Comparison of ENCODE assay signal across 10 mouse cellular contexts in the genomic region with DNA sequence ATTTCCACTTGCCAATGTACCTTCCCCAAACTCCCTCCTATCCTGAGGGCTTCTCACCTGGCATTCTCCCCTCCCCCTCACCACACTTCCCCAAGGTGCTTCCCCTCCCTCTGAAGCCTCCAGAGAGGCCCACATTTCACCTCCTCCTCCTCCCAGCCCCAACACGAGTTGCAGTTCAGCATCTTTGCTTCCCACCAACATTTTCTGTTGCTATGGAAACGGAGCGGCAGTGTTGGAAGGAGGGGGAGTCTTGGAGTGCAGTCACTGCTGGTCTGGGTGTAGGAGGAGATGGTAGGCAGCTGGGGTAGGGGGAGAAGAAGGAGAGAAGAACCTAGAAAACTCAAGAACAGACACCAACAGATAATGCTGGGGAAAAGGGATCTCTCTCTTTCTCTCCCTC.
DNase-seq lines count a peak whose midpoint lies in the region; ATAC-seq lines count a peak whose summit lies in the region.
"Had no signal": no experiment of that assay in that cellular context is flagged by ENCODE, and none has a peak within 500 bp of the region (broad histone marks: within the 10 kb centered on the region; RNA-seq: fewer than 3 reads in every experiment).

No protein-coding gene starts in this region.

- peaks cover 5% of the 10 kb centered on the region; the same call in 1 of the 2 replicates for H3K9me3 ChIP-seq in heart, embryonic 12.5 days (replicated peaks)
- no peaks in the 10 kb centered on the region for H3K9me3 ChIP-seq in heart, embryonic 11.5 days (replicated peaks; ENCODE audit: control insufficient read depth, low read length)
- H3K9me3 ChIP-seq in forebrain, embryonic 15.5 days: no peaks in the 10 kb centered on the region

- H3K36me3 ChIP-seq in heart, embryonic 12.5 days: no peaks in the 10 kb centered on the region
- H3K36me3 ChIP-seq in heart, embryonic 11.5 days (ENCODE audit: control insufficient read depth, insufficient read depth, low read length): no peaks in the 10 kb centered on the region
- no peaks in the 10 kb centered on the region for H3K36me3 ChIP-seq in forebrain, embryonic 15.5 days

- no peak overlapping the region for H3K4me2 ChIP-seq in heart, embryonic 12.5 days
- H3K4me2 ChIP-seq in heart, embryonic 11.5 days: no peak overlapping the region
- no peak overlapping the region for H3K4me2 ChIP-seq in forebrain, embryonic 15.5 days (replicated peaks)

- no peaks in the 10 kb centered on the region for H3K4me1 ChIP-seq in heart, embryonic 12.5 days (replicated peaks)
- H3K4me1 ChIP-seq in heart, embryonic 11.5 days (ENCODE audit: control insufficient read depth, insufficient read depth, low read length): no peaks in the 10 kb centered on the region
- peaks cover 15% of the 10 kb centered on the region for H3K4me1 ChIP-seq in forebrain, embryonic 15.5 days

- 23% methylated on average over 3 of the region's 3 CpGs for WGBS in heart, embryonic 12.5 days
- 25% methylated on average over 3 of the region's 3 CpGs for WGBS in heart, embryonic 11.5 days (ENCODE audit: insufficient replicate concordance)
- 11% methylated on average over 3 of the region's 3 CpGs for WGBS in forebrain, embryonic 15.5 days

- intact Hi-C loops in left cerebral cortex, postnatal 36 days (cut with DNase I): loop anchor here (5.0 kb wide), 1 partner anchor 81 kb away; no protein-coding TSS in a partner anchor

- DNase-seq in left cerebral cortex, postnatal 36 days (ENCODE audit: low spot score in 2 of 2): peak; percentile 66 to 70
- peak; percentile 6 for DNase-seq in retina, postnatal 7 days (ENCODE audit: low read depth, low spot score)
- DNase-seq in gastrocnemius, adult 18-20 months (ENCODE audit: low spot score): no peak
- no peak for DNase-seq in kidney, postnatal 36 days
- DNase-seq: adrenal gland, adult 2 months; gastrocnemius, postnatal 36 days had no signal

- H3K4me3 ChIP-seq in heart, embryonic 12.5 days: no peak overlapping the region
- no peak overlapping the region for H3K4me3 ChIP-seq in heart, embryonic 11.5 days (ENCODE audit: low read depth, low read length)
- no peak overlapping the region for H3K4me3 ChIP-seq in forebrain, embryonic 15.5 days

- 0 out of 2 replicates have a peak, but pooled peaks have one; percentile 29 for ATAC-seq in heart, embryonic 12.5 days (ENCODE audit: insufficient number of reproducible peaks, low FRiP score)
- ATAC-seq in heart, embryonic 11.5 days (replicated peaks; ENCODE audit: insufficient number of reproducible peaks, low FRiP score, low TSS enrichment): no peak
- peak; percentile 92 for ATAC-seq in forebrain, embryonic 15.5 days (replicated peaks)
- ATAC-seq in CD4-positive, CD25-positive, alpha-beta regulatory T cell, adult 4 months: no peak

- no peak overlapping the region for H3K9ac ChIP-seq in heart, embryonic 12.5 days
- no peak overlapping the region for H3K9ac ChIP-seq in heart, embryonic 11.5 days (ENCODE audit: low read depth, low read length)
- no peak overlapping the region for H3K9ac ChIP-seq in forebrain, embryonic 15.5 days (replicated peaks)

- H3K27me3 ChIP-seq in heart, embryonic 12.5 days (replicated peaks): no peaks in the 10 kb centered on the region
- H3K27me3 ChIP-seq in heart, embryonic 11.5 days (ENCODE audit: control insufficient read depth, insufficient read depth, low read length): no peaks in the 10 kb centered on the region
- no peaks in the 10 kb centered on the region for H3K27me3 ChIP-seq in forebrain, embryonic 15.5 days

- no peak overlapping the region for H3K27ac ChIP-seq in heart, embryonic 12.5 days (ENCODE audit: poor library complexity, severe bottlenecking)
- H3K27ac ChIP-seq in heart, embryonic 11.5 days (ENCODE audit: low read depth, low read length): no peak overlapping the region
- peak overlapping the region; percentile 59; the same call in 1 of the 2 replicates for H3K27ac ChIP-seq in forebrain, embryonic 15.5 days (replicated peaks)

Comparison
In these comparisons a context has a peak if more than half of its experiments do, and no peak if none do; other contexts are left out.
1. ATAC-seq: peak in heart, embryonic 12.5 days (single experiment) and forebrain, embryonic 15.5 days (single experiment); none in heart, embryonic 11.5 days (single experiment) and CD4-positive, CD25-positive, alpha-beta regulatory T cell, adult 4 months (single experiment).
2. DNase-seq: peak in left cerebral cortex, postnatal 36 days (2 of 2) and retina, postnatal 7 days (single experiment); none in gastrocnemius, adult 18-20 months (single experiment) and kidney, postnatal 36 days (0 of 2).